Mouse (Mus musculus) lung, postnatal 0 days (tissue): ENCODE data around the gene Ppp1r9a.

ENCODE experiments used
- CTCF ChIP-seq: IDR thresholded peaks from 2 replicates; pipeline ENCODE4 v1.5.1; 2016; ENCODE audit warnings: antibody characterized with exemption, mild to moderate bottlenecking
- EP300 ChIP-seq: IDR thresholded peaks from 2 replicates; pipeline ENCODE4 v1.6.1; 2016; ENCODE audit warnings: antibody characterized with exemption, mild to moderate bottlenecking, control low read depth

DNA sequence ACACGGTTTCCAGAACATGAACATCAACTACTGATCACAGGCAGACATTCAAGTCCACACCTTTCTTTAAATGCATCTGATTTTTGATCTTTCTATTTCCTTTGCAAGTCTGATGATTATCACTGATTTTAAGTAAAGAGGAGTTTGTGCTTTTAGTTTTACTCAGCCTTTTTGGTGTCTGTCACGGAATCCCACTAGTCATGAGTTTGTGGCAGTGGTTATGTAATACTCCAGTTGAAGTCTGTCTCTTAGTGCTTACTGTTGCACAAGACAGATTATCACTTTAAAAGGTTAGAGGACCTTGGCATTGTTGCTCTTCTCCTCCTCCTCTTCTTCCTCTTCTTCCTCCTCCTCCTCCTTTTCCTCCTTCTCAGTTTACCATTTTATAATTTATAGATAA is 75.5 kb downstream of the Ppp1r9a start:
- no peak for TF ChIP-seq CTCF
- no peak for TF ChIP-seq EP300
